Mouse (Mus musculus): ENCODE measurements around the gene Capn9.

DNA sequence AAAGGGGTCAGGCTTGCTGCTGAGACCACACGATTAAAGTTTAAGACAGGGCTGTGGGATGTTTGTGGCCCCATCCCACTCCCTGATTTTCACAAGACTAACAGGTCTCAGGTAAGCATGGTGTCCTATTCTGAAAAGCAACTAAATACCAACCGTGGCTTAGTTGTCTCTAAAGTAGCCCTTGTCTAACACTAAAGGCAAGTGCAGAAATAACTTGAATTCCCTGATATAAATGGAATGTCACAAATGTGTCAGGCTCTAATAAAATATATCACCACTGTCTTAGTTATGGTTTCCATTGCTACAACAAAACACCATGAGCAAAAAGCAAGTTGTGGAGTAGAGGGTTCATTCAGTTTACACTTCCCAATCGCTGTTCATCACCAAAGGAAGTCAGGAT lies 88.5 kb downstream of the Capn9 start:
- TF ChIP-seq EP300 (IDR thresholded peaks at IDR 0.05) (peak; percentile 95), CTCF (IDR thresholded peaks at IDR 0.05) (no peak)
